Mouse (Mus musculus) MEL (cell line): ENCODE measurements around the gene Rprd1b. TPM values are rescaled to one million over a fixed set of nuclear protein-coding genes. Genes with fewer than 3 reads are reported as not detected.

Experiments
- DNase-seq: peaks from one replicate; pipeline ENCODE4 v3.0.0; 2011; ENCODE audit warnings: low read depth, low spot score
- H3K27ac ChIP-seq: 2 replicates; pipeline ENCODE4 v1.5.1; 2012; ENCODE audit warnings: low read depth, mild to moderate bottlenecking, control low read depth, low read length, moderate library complexity; ENCODE audit not compliant: control insufficient read depth
- H3K27me3 ChIP-seq, 2 experiments: fragments of 150-350 bp in 1 of 2; sonication (generic) in 1 of 2; 2 replicates each; pipeline ENCODE4 v1.6.1; 2012; ENCODE audit warnings: low read length in 2 of 2, mild to moderate bottlenecking in 2 of 2, improper control_type of control experiment in 1 of 2, moderate library complexity in 1 of 2; ENCODE audit not compliant: insufficient read depth in 2 of 2, control insufficient read depth in 1 of 2
- H3K36me3 ChIP-seq, 2 experiments: 2 replicates each; pipeline ENCODE4 v1.6.1; 2012 to 2014; ENCODE audit warnings: low read length in 2 of 2, improper control_type of control experiment in 1 of 2, inconsistent platforms in 1 of 2, mild to moderate bottlenecking in 1 of 2; ENCODE audit not compliant: insufficient read depth in 2 of 2, control insufficient read depth in 1 of 2
- H3K4me1 ChIP-seq, 2 experiments: fragments of 150-350 bp in 1 of 2; sonication (generic) in 1 of 2; 2 replicates each; pipeline ENCODE4 v1.6.1; 2012; ENCODE audit warnings: low read length in 2 of 2, improper control_type of control experiment in 1 of 2, mild to moderate bottlenecking in 1 of 2; ENCODE audit not compliant: insufficient read depth in 2 of 2, control insufficient read depth in 1 of 2
- H3K4me3 ChIP-seq, 2 experiments: fragments of 150-350 bp in 1 of 2; sonication (generic) in 1 of 2; 2 replicates each; pipeline ENCODE4 v1.5.1; 2012; ENCODE audit warnings: low read depth in 2 of 2, low read length in 2 of 2, mild to moderate bottlenecking in 2 of 2, moderate library complexity in 2 of 2, control low read depth in 1 of 2, improper control_type of control experiment in 1 of 2; ENCODE audit not compliant: control insufficient read depth in 1 of 2, insufficient read depth in 1 of 2
- H3K79me2 ChIP-seq: 2 replicates; pipeline ENCODE4 v1.6.1; 2012; ENCODE audit warnings: mild to moderate bottlenecking, low read length, moderate library complexity; ENCODE audit not compliant: control insufficient read depth, poor library complexity, insufficient read depth
- H3K9ac ChIP-seq: 2 replicates; pipeline ENCODE4 v1.6.1; 2012; ENCODE audit warnings: low read depth, mild to moderate bottlenecking, control low read depth, low read length, moderate library complexity; ENCODE audit not compliant: control insufficient read depth, poor library complexity, severe bottlenecking
- H3K9me3 ChIP-seq: fragments of 150-350 bp; sonication (generic); replicated peaks from 2 replicates; pipeline ENCODE4 v1.6.1; 2012; ENCODE audit warnings: mild to moderate bottlenecking, low read length, improper control_type of control experiment, moderate library complexity; ENCODE audit not compliant: insufficient read depth
- CHD1 ChIP-seq: IDR thresholded peaks from 2 replicates; pipeline ENCODE4 v1.6.1; 2012; ENCODE audit warnings: low read depth, mild to moderate bottlenecking, inconsistent platforms, low read length, improper control_type of control experiment
- ETS1 ChIP-seq: IDR thresholded peaks from 2 replicates; pipeline ENCODE4 v1.6.1; 2012; ENCODE audit warnings: low read depth, mild to moderate bottlenecking, inconsistent platforms, low read length, improper control_type of control experiment, moderate library complexity
- HCFC1 ChIP-seq: IDR thresholded peaks from 2 replicates; pipeline ENCODE4 v1.6.1; 2012; ENCODE audit warnings: low read depth, mild to moderate bottlenecking, inconsistent platforms, low read length, improper control_type of control experiment, moderate library complexity
- KAT2A ChIP-seq: conservative IDR thresholded peaks from 2 replicates; pipeline ENCODE4 v1.6.1; 2012; ENCODE audit warnings: low read depth, low read length, improper control_type of control experiment, inconsistent platforms
- MEF2A ChIP-seq: IDR thresholded peaks from 2 replicates; pipeline ENCODE4 v1.6.1; 2014; ENCODE audit warnings: low read depth, mild to moderate bottlenecking, inconsistent platforms, low read length, improper control_type of control experiment; ENCODE audit not compliant: poor library complexity, insufficient replicate concordance, severe bottlenecking; ENCODE audit errors: extremely low read depth
- MXI1 ChIP-seq: IDR thresholded peaks from 2 replicates; pipeline ENCODE4 v1.6.1; 2011; ENCODE audit warnings: mild to moderate bottlenecking, low read depth, low read length, improper control_type of control experiment
- MYB ChIP-seq: IDR thresholded peaks from 2 replicates; pipeline ENCODE4 v1.6.1; 2011; ENCODE audit warnings: mild to moderate bottlenecking, low read depth, low read length, improper control_type of control experiment
- POLR2AphosphoS2 ChIP-seq: IDR thresholded peaks from 2 replicates; pipeline ENCODE4 v1.6.1; 2011; ENCODE audit warnings: low read length, improper control_type of control experiment
- TCF12 ChIP-seq: IDR thresholded peaks from 2 replicates; pipeline ENCODE4 v1.6.1; 2014; ENCODE audit warnings: low read depth, mild to moderate bottlenecking, inconsistent platforms, low read length, improper control_type of control experiment, moderate library complexity
- UBTF ChIP-seq: IDR thresholded peaks from 2 replicates; pipeline ENCODE4 v1.6.1; 2012; ENCODE audit warnings: low read depth, mild to moderate bottlenecking, inconsistent platforms, low read length, improper control_type of control experiment, moderate library complexity, borderline replicate concordance; ENCODE audit not compliant: insufficient read depth
- USF1 ChIP-seq: IDR thresholded peaks from 2 replicates; pipeline ENCODE4 v1.6.1; 2014; ENCODE audit warnings: low read depth, mild to moderate bottlenecking, inconsistent platforms, low read length, improper control_type of control experiment, moderate library complexity
- USF2 ChIP-seq, 2 experiments: IDR thresholded peaks; 2 replicates each; pipeline ENCODE4 v1.6.1; 2011 to 2012; ENCODE audit warnings: improper control_type of control experiment in 2 of 2, low read length in 2 of 2, borderline replicate concordance in 1 of 2, inconsistent platforms in 1 of 2, low read depth in 1 of 2, mild to moderate bottlenecking in 1 of 2; ENCODE audit not compliant: insufficient read depth in 1 of 2
- ZKSCAN1 ChIP-seq: IDR thresholded peaks from 2 replicates; pipeline ENCODE4 v1.6.1; 2012; ENCODE audit warnings: low read depth, mild to moderate bottlenecking, inconsistent platforms, low read length, improper control_type of control experiment, moderate library complexity
- ZMIZ1 ChIP-seq: IDR thresholded peaks from 2 replicates; pipeline ENCODE4 v1.6.1; 2012; ENCODE audit warnings: low read depth, mild to moderate bottlenecking, inconsistent platforms, low read length, improper control_type of control experiment, moderate library complexity
- ZNF384 ChIP-seq: IDR thresholded peaks from 2 replicates; pipeline ENCODE4 v1.6.1; 2012; ENCODE audit warnings: low read depth, mild to moderate bottlenecking, inconsistent platforms, low read length, improper control_type of control experiment
- polyA plus RNA-seq, 2 experiments: library from polyadenylated mRNA; stranded (reverse) in 1 of 2; unstranded in 1 of 2; fragments of >175 nt in 1 of 2; fragments of >200 nt in 1 of 2; gene quantifications; 2 replicates each; pipeline versions ENCODE4 v1.2.1 to v1.2.4; 2012; ENCODE audit warnings: low replicate concordance in 2 of 2, low read depth in 1 of 2; ENCODE audit not compliant: insufficient read length in 2 of 2, insufficient read depth in 1 of 2, missing spikeins in 1 of 2
- total RNA-seq: library from RNA; depleted of rRNA; stranded (reverse); fragments of 300-350 nt; gene quantifications from 2 replicates; pipeline ENCODE4 v1.2.3, GENCODE M21; 2012

The Rprd1b gene
- total and polyA plus RNA-seq, 3 experiments = 14.2 to 35.1 TPM; not detected in 1

DNA sequence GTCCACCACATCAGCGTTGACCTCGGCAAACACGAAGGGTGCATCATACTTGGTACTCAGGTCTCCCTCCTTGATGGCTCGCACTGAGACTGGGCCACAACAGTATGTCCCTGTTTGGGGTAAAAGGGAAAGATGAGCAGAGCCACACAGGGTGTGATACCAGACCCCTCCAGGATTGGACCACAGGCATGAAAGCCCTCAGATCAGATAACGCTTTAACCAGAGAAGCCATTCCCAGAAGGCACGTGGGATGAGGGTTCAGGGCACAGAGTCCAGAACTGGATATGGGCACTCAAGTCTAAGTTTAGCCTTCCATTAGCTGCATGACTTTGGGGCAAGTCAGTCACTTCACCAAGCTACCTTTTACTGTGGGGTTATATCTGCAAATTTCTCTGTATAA lies 98.9 kb downstream of the Rprd1b start:
- Histone ChIP-seq H3K79me2 (no peaks in the 10 kb centered on the region), H3K27me3 (no peaks in the 10 kb centered on the region), H3K4me3 (no peak overlapping the region), H3K36me3 (no peaks in the 10 kb centered on the region), H3K9ac (no peak overlapping the region), H3K4me1 (no peaks in the 10 kb centered on the region), H3K27ac (no peak overlapping the region), H3K9me3 (no peaks in the 10 kb centered on the region)
- DNase-seq = no peak
- TF ChIP-seq MYB (no peak), ZMIZ1 (no peak), USF2 (IDR thresholded peaks at IDR 0.05; ENCODE audit: borderline replicate concordance in 1 of 2, insufficient read depth in 1 of 2, low read depth in 1 of 2, low read length in 2 of 2) (no peak), CHD1 (no peak), UBTF (no peak), POLR2AphosphoS2 (no peak), ZKSCAN1 (no peak), TCF12 (no peak), KAT2A (no peak), MEF2A (no peak), ZNF384 (no peak), MXI1 (no peak), USF1 (no peak)

DNA sequence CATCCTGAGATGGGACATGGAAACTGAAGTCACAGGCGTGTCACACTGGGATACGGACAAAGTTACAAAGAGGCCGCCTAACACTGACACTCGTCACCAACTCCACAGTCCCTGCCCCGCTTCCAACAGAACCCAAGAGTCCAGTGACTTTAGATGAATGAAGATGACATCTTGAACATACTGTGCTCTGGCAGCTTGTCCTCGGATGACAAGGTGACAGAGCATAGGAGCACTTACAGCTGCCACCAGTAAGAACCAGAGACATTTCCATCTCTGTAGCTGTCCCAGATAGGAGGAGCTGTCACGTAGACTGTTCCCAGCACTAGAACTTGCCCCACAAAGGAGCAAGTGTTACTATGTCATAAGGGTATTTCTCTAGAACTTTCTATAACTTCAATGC lies 99.6 kb downstream of the Rprd1b start:
- Histone ChIP-seq H3K4me3 (no peak overlapping the region), H3K9me3 (no peaks in the 10 kb centered on the region), H3K79me2 (no peaks in the 10 kb centered on the region), H3K27me3 (no peaks in the 10 kb centered on the region), H3K9ac (no peak overlapping the region), H3K36me3 (no peaks in the 10 kb centered on the region), H3K27ac (no peak overlapping the region), H3K4me1 (no peaks in the 10 kb centered on the region)
- TF ChIP-seq ETS1 (no peak), ZKSCAN1 (no peak), HCFC1 (no peak), USF2 (IDR thresholded peaks at IDR 0.05; ENCODE audit: borderline replicate concordance in 1 of 2, insufficient read depth in 1 of 2, low read depth in 1 of 2, low read length in 2 of 2) (no peak)
- no peak for DNase-seq
